ENCODE assay signal across 23 mouse cellular contexts in the genomic region with DNA sequence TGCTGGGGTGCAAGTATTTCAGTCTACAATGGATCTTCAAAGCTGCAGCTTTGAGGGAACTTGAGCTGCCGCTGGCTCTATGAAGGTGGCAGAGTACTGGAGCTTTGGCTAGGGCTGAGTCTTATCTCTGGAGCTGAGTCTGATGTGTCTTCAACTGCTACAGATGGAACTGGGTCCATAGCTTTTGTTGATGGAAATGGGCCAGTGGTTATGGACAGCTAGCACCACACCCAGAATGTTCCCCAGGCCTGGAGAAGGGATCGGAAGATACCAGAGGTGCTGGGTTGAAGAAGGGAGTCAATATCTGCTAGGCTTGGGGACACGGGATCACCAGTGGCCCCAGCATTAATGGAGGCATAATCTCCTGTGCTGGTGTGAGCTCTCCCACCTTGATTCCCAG. TPM values are rescaled to one million over a fixed set of nuclear protein-coding genes. Genes with fewer than 3 reads are reported as not detected.
A peak's percentile ranks its signal among the peaks of the same experiment; 100 is the strongest.
DNase-seq lines count a peak whose midpoint lies in the region; ATAC-seq lines count a peak whose summit lies in the region.
"Had no signal": no experiment of that assay in that cellular context is flagged by ENCODE, and none has a peak within 500 bp of the region (broad histone marks: within the 10 kb centered on the region; RNA-seq: fewer than 3 reads in every experiment).

No protein-coding gene starts in this region.

- H3K9ac ChIP-seq in heart, embryonic 11.5 days (ENCODE audit: low read depth, low read length) = no peak overlapping the region

- H3K4me3 ChIP-seq in heart, embryonic 10.5 days = no peak overlapping the region
- no peak overlapping the region for H3K4me3 ChIP-seq in heart, embryonic 11.5 days (ENCODE audit: low read depth, low read length)

- H3K36me3 ChIP-seq in heart, embryonic 10.5 days = peaks cover 49% of the 10 kb centered on the region
- H3K36me3 ChIP-seq in heart, embryonic 11.5 days (ENCODE audit: control insufficient read depth, insufficient read depth, low read length) = peaks cover 21% of the 10 kb centered on the region
- H3K36me3 ChIP-seq: G1E had no signal

- intact Hi-C loops in heart, postnatal 25 days (cut with DNase I) = no loop called here

- H3K4me1 ChIP-seq in heart, embryonic 10.5 days = no peaks in the 10 kb centered on the region
- H3K4me1 ChIP-seq in heart, embryonic 11.5 days (ENCODE audit: control insufficient read depth, insufficient read depth, low read length) = no peaks in the 10 kb centered on the region

- peak; percentile 54 for DNase-seq in heart, adult 11 months
- no peak for DNase-seq in heart, postnatal 25 days (ENCODE audit: low spot score)
- DNase-seq in heart, embryonic 10.5 days (ENCODE audit: low spot score) = peak; percentile 58
- peak; percentile 30 for DNase-seq in NIH3T3 (ENCODE audit: low read depth)
- no peak for DNase-seq in T-cell, adult 2 months (ENCODE audit: low spot score)
- DNase-seq: adrenal gland, adult 2 months; adrenal gland, adult 8-10 months; adrenal gland, postnatal 10 days; adrenal gland, postnatal 14 days; adrenal gland, postnatal 25 days; adrenal gland, postnatal 36 days; B cell, adult 2 months; cerebellum, adult 11 months; cerebellum, adult 11-12 months; cerebellum, adult 18-20 months; cerebellum, adult 2 months; cerebellum, adult 8-10 months had no signal

- no peak overlapping the region for H3K4me2 ChIP-seq in heart, embryonic 11.5 days

- no peaks in the 10 kb centered on the region for H3K27me3 ChIP-seq in heart, embryonic 10.5 days (ENCODE audit: insufficient read depth, poor library complexity, severe bottlenecking)
- H3K27me3 ChIP-seq in heart, embryonic 11.5 days (ENCODE audit: control insufficient read depth, insufficient read depth, low read length) = no peaks in the 10 kb centered on the region
- H3K27me3 ChIP-seq: CH12.LX, Patski had no signal

- no peak for ATAC-seq in heart, embryonic 11.5 days (replicated peaks; ENCODE audit: insufficient number of reproducible peaks, low FRiP score, low TSS enrichment)
- ATAC-seq: activated CD4-positive, CD25-positive, alpha-beta regulatory T cell, adult 4 months; CD4-positive, CD25-positive, alpha-beta regulatory T cell, adult 4 months; Patski had no signal

- WGBS in heart, embryonic 10.5 days = 91% methylated on average over 3 of the region's 3 CpGs
- 85% methylated on average over 3 of the region's 3 CpGs for WGBS in heart, embryonic 11.5 days (ENCODE audit: insufficient replicate concordance)

- no peaks in the 10 kb centered on the region for H3K9me3 ChIP-seq in heart, embryonic 10.5 days
- H3K9me3 ChIP-seq in heart, embryonic 11.5 days (replicated peaks; ENCODE audit: control insufficient read depth, low read length) = no peaks in the 10 kb centered on the region; the same call in 1 of the 2 replicates

- H3K27ac ChIP-seq in heart, embryonic 10.5 days = no peak overlapping the region
- H3K27ac ChIP-seq in heart, embryonic 11.5 days (ENCODE audit: low read depth, low read length) = no peak overlapping the region

RNA-seq across cellular contexts. Expression of gene Mtap, which starts 45.6 kb away (rescaled TPM):
- total RNA-seq in heart, postnatal 25 days (2021) = 10 to 100 TPM; 21.3 to 21.8 TPM
- 80.2 and 95.0 TPM in 2 replicates for polyA plus RNA-seq in heart, embryonic 10.5 days (2016; fragmentation: Nextera tagmentation; extraction: Ambion mirVana)
- 76.8 and 78.2 TPM in 2 replicates for polyA plus RNA-seq in heart, embryonic 11.5 days (2014; fragmentation: Nextera tagmentation; extraction: Ambion mirVana)
- total RNA-seq: CH12.LX had no signal
- polyA plus RNA-seq: G1E had no signal

Comparison
In these comparisons a context has a peak if more than half of its experiments do, and no peak if none do; other contexts are left out.
1. DNase-seq: peak in heart, adult 11 months (single experiment), heart, embryonic 10.5 days (single experiment) and NIH3T3 (single experiment); none in heart, postnatal 25 days (single experiment) and T-cell, adult 2 months (single experiment).